Mouse (Mus musculus) E14TG2a.4 (cell line): Measurements from ENCODE around the gene Zdhhc22.

Experiments used
- CTCF ChIP-seq: conservative IDR thresholded peaks from 2 replicates; pipeline ENCODE4 v1.5.1; 2014; ENCODE audit warnings: low read length
- NANOG ChIP-seq: IDR thresholded peaks from 2 replicates; pipeline ENCODE4 v1.6.1; 2014; ENCODE audit warnings: borderline replicate concordance, low read length, mixed read lengths
- POU5F1 ChIP-seq: IDR thresholded peaks from 2 replicates; pipeline ENCODE4 v1.6.1; 2014; ENCODE audit warnings: low read length, borderline replicate concordance

DNA sequence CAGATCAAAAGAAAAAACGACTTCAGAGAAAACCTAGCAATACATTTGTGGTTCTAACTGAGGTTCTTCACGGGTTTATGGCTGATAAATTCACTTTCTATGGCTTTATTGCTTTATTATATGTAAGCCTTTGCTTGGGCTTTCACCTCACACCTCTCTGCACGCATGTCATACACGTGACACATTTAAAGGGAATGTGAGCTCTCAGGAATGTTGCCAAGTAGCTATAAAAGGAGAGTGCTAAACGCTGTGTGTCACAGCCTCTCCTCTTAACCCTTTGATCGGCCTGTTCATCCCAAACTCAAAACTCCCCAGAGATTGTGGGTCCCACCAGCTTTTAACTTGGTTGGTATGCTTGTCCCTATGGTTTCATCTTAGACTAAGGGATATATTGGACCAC is 41.6 kb downstream of the Zdhhc22 start:
- TF ChIP-seq CTCF = no peak
- no peak for TF ChIP-seq POU5F1
- TF ChIP-seq NANOG = no peak
